Mouse (Mus musculus) CH12.LX (cell line): ENCODE measurements around the gene 1500015O10Rik. TPM values are rescaled to one million over a fixed set of nuclear protein-coding genes. Genes with fewer than 3 reads are reported as not detected.

ENCODE experiments used
- DNase-seq: peaks from one replicate; pipeline ENCODE4 v3.0.0-alpha.2; 2013; ENCODE audit errors: extremely low read depth
- H3K27ac ChIP-seq: 2 replicates; pipeline ENCODE4 v1.5.1; 2012; ENCODE audit warnings: low read depth, mild to moderate bottlenecking, control low read depth, moderate library complexity; ENCODE audit not compliant: insufficient read depth
- H3K27me3 ChIP-seq: replicated peaks from 2 replicates; pipeline ENCODE3; 2012; ENCODE audit warnings: inconsistent platforms
- H3K36me3 ChIP-seq, 2 experiments: replicated peaks in 1 of 2; 2 replicates each; pipeline versions ENCODE3 to v1.6.1; 2012; ENCODE audit warnings: inconsistent platforms in 1 of 2, low read length in 1 of 2, mild to moderate bottlenecking in 1 of 2, mixed read lengths in 1 of 2, moderate library complexity in 1 of 2; ENCODE audit not compliant: control insufficient read depth in 1 of 2, insufficient read depth in 1 of 2
- H3K4me1 ChIP-seq, 2 experiments: 2 replicates each; pipeline ENCODE4 v1.6.1; 2012; ENCODE audit warnings: inconsistent platforms in 1 of 2, moderate library complexity in 1 of 2; ENCODE audit not compliant: insufficient read depth in 2 of 2, control insufficient read depth in 1 of 2
- H3K4me2 ChIP-seq: 2 replicates; pipeline ENCODE4 v1.6.1; 2012; ENCODE audit warnings: low read depth, mild to moderate bottlenecking, control low read depth; ENCODE audit not compliant: poor library complexity, insufficient read depth, severe bottlenecking
- H3K4me3 ChIP-seq, 3 experiments: fragments of 150-350 bp in 1 of 3; sonication (generic) in 1 of 3; replicated peaks in 1 of 3; 2 replicates each; pipeline versions ENCODE3 to v1.5.1; 2011 to 2012; ENCODE audit warnings: low read depth in 2 of 3, low read length in 2 of 3, mild to moderate bottlenecking in 2 of 3, moderate library complexity in 2 of 3, control low read depth in 1 of 3, improper control_type of control experiment in 1 of 3, inconsistent platforms in 1 of 3, mixed read lengths in 1 of 3; ENCODE audit not compliant: poor library complexity in 1 of 3
- H3K79me2 ChIP-seq: replicated peaks from 2 replicates; pipeline ENCODE4 v1.6.1; 2012; ENCODE audit warnings: mild to moderate bottlenecking, moderate library complexity; ENCODE audit not compliant: control insufficient read depth, poor library complexity, insufficient read depth, severe bottlenecking; ENCODE audit errors: extremely low read depth
- H3K9ac ChIP-seq: 2 replicates; pipeline ENCODE4 v1.6.1; 2012; ENCODE audit warnings: low read depth, mild to moderate bottlenecking, control low read depth, moderate library complexity; ENCODE audit not compliant: insufficient read depth
- H3K9me3 ChIP-seq: replicated peaks from 2 replicates; pipeline ENCODE3; 2012; ENCODE audit warnings: low read length, inconsistent platforms, mixed read lengths
- BHLHE40 ChIP-seq: IDR thresholded peaks from 2 replicates; pipeline ENCODE4 v1.6.1; 2011; ENCODE audit warnings: mild to moderate bottlenecking, low read depth, low read length, improper control_type of control experiment
- CHD1 ChIP-seq: IDR thresholded peaks from 2 replicates; pipeline ENCODE4 v1.6.1; 2012; ENCODE audit warnings: low read depth, low read length, improper control_type of control experiment, inconsistent platforms
- CHD2 ChIP-seq: IDR thresholded peaks from 2 replicates; pipeline ENCODE4 v1.6.1; 2011; ENCODE audit warnings: low read length, improper control_type of control experiment
- CTCF ChIP-seq, 2 experiments: IDR thresholded peaks in 1 of 2; conservative IDR thresholded peaks in 1 of 2; 2 replicates each; pipeline ENCODE4 v1.5.1; 2011 to 2012; ENCODE audit warnings: low read depth in 2 of 2, low read length in 2 of 2, improper control_type of control experiment in 1 of 2, inconsistent platforms in 1 of 2, mild to moderate bottlenecking in 1 of 2, moderate library complexity in 1 of 2
- E2F4 ChIP-seq: IDR thresholded peaks from 2 replicates; pipeline ENCODE4 v1.6.1; 2011; ENCODE audit warnings: low read depth, low read length, improper control_type of control experiment; ENCODE audit not compliant: insufficient replicate concordance
- EP300 ChIP-seq: IDR thresholded peaks from 2 replicates; pipeline ENCODE4 v1.6.1; 2011; ENCODE audit warnings: low read length, improper control_type of control experiment
- HCFC1 ChIP-seq: IDR thresholded peaks from 2 replicates; pipeline ENCODE4 v1.6.1; 2012; ENCODE audit warnings: low read depth, mild to moderate bottlenecking, inconsistent platforms, low read length, improper control_type of control experiment
- IRF4 ChIP-seq: IDR thresholded peaks from 2 replicates; pipeline ENCODE4 v1.6.1; 2014; ENCODE audit warnings: low read depth, mild to moderate bottlenecking, inconsistent platforms, low read length, improper control_type of control experiment
- JUN ChIP-seq: IDR thresholded peaks from 2 replicates; pipeline ENCODE4 v1.6.1; 2011; ENCODE audit warnings: low read depth, mild to moderate bottlenecking, low read length, improper control_type of control experiment, moderate library complexity; ENCODE audit not compliant: insufficient read depth
- JUND ChIP-seq: conservative IDR thresholded peaks from 2 replicates; pipeline ENCODE4 v1.6.1; 2011; ENCODE audit warnings: low read depth, low read length, improper control_type of control experiment
- KAT2A ChIP-seq: IDR thresholded peaks from 2 replicates; pipeline ENCODE4 v1.6.1; 2012; ENCODE audit warnings: low read length, improper control_type of control experiment, inconsistent platforms; ENCODE audit not compliant: insufficient replicate concordance
- MAFK ChIP-seq: IDR thresholded peaks from 2 replicates; pipeline ENCODE4 v1.6.1; 2011; ENCODE audit warnings: low read length, improper control_type of control experiment; ENCODE audit not compliant: insufficient replicate concordance
- MAX ChIP-seq: IDR thresholded peaks from 2 replicates; pipeline ENCODE4 v1.6.1; 2011; ENCODE audit warnings: low read length, improper control_type of control experiment
- MEF2A ChIP-seq: IDR thresholded peaks from 2 replicates; pipeline ENCODE4 v1.6.1; 2014; ENCODE audit warnings: low read depth, mild to moderate bottlenecking, inconsistent platforms, low read length, improper control_type of control experiment, borderline replicate concordance
- NELFE ChIP-seq: IDR thresholded peaks from 2 replicates; pipeline ENCODE4 v1.6.1; 2011; ENCODE audit warnings: low read depth, low read length, improper control_type of control experiment
- NRF1 ChIP-seq: IDR thresholded peaks from 2 replicates; pipeline ENCODE4 v1.6.1; 2014; ENCODE audit warnings: low read depth, mild to moderate bottlenecking, inconsistent platforms, low read length, improper control_type of control experiment, moderate library complexity
- PAX5 ChIP-seq: IDR thresholded peaks from 2 replicates; pipeline ENCODE4 v1.6.1; 2012; ENCODE audit warnings: low read length, inconsistent platforms, mixed read lengths
- POLR2AphosphoS2 ChIP-seq: IDR thresholded peaks from 2 replicates; pipeline ENCODE4 v1.6.1; 2011; ENCODE audit warnings: low read depth, low read length, improper control_type of control experiment
- RCOR1 ChIP-seq: conservative IDR thresholded peaks from 2 replicates; pipeline ENCODE4 v1.6.1; 2012; ENCODE audit warnings: low read depth, mild to moderate bottlenecking, inconsistent platforms, low read length, improper control_type of control experiment
- SMC3 ChIP-seq: IDR thresholded peaks from 2 replicates; pipeline ENCODE4 v1.6.1; 2011; ENCODE audit warnings: low read depth, low read length, improper control_type of control experiment
- TBP ChIP-seq: conservative IDR thresholded peaks from 2 replicates; pipeline ENCODE4 v1.6.1; 2011; ENCODE audit warnings: low read depth, low read length, improper control_type of control experiment
- TCF12 ChIP-seq: IDR thresholded peaks from 2 replicates; pipeline ENCODE4 v1.6.1; 2014; ENCODE audit warnings: low read depth, mild to moderate bottlenecking, inconsistent platforms, low read length, improper control_type of control experiment
- USF1 ChIP-seq: IDR thresholded peaks from 2 replicates; pipeline ENCODE4 v1.6.1; 2014; ENCODE audit warnings: low read depth, mild to moderate bottlenecking, inconsistent platforms, low read length, improper control_type of control experiment
- ZC3H11A ChIP-seq: IDR thresholded peaks from 2 replicates; pipeline ENCODE4 v1.6.1; 2012; ENCODE audit warnings: low read depth, mild to moderate bottlenecking, inconsistent platforms, low read length, improper control_type of control experiment
- ZKSCAN1 ChIP-seq: IDR thresholded peaks from 2 replicates; pipeline ENCODE4 v1.6.1; 2012; ENCODE audit warnings: low read depth, inconsistent platforms, low read length, improper control_type of control experiment, borderline replicate concordance
- ZNF384 ChIP-seq: IDR thresholded peaks from 2 replicates; pipeline ENCODE4 v1.6.1; 2012; ENCODE audit warnings: low read depth, low read length, improper control_type of control experiment, inconsistent platforms
- dilution Hi-C: fragments of 300-500 bp; cut with MboI; formaldehyde crosslinking; loops from 2 replicates; pipeline ENCODE4 v1.14.3; 2020; ENCODE audit warnings: low sequenced_read_pairs; ENCODE audit not compliant: extremely low pct_unique_long_range_greater_than_20kb, extremely low pct_ligation_motif_present
- in situ Hi-C: fragments of 300-500 bp; cut with MboI; formaldehyde crosslinking; loops from 3 replicates; pipeline ENCODE4 v1.14.3; 2019; ENCODE audit warnings: low sequenced_read_pairs, low pct_ligation_motif_present, low pct_unique_long_range_greater_than_20kb, mixed read lengths
- polyA plus RNA-seq: library from polyadenylated mRNA; unstranded; fragments of >175 nt; gene quantifications from 2 replicates; pipeline ENCODE4 v1.2.1, GENCODE M21; 2012; ENCODE audit warnings: low read depth; ENCODE audit not compliant: insufficient read length
- total RNA-seq, 2 experiments: library from RNA; depleted of rRNA; stranded (reverse); fragments of 300-350 nt in 1 of 2; fragments of >200 nt in 1 of 2; gene quantifications; 2 replicates each; pipeline ENCODE4 v1.2.3; 2012 to 2014

The 1500015O10Rik gene
- total and polyA plus RNA-seq, 3 experiments: not detected

DNA sequence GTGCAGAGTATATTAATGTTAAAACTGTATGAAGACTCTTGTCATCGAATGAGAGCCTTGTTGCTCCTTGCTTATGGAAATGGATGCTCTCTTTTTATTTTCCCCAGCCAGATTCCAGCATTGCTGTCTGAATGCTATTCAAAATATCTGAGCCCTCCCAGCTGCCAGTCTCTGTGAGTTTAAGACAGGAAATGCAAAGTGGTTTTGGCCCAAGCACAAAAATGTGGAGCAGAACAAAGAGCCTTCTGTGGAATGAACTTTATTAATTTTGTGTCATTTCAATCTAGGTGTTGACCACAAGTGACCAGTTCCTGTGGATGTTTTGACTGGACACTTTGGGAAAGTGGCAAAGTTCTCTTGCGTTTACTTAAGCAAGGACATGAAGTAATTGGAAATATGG lies 15.6 kb upstream of the 1500015O10Rik start:
- no peak overlapping the region for H3K27ac ChIP-seq
- H3K36me3 ChIP-seq: no peaks in the 10 kb centered on the region
- no peak overlapping the region for H3K9ac ChIP-seq
- H3K79me2 ChIP-seq: no peaks in the 10 kb centered on the region
- no peaks in the 10 kb centered on the region for H3K9me3 ChIP-seq
- DNase-seq: no peak
- in situ Hi-C loops: no loop called here
- no peaks in the 10 kb centered on the region for H3K4me1 ChIP-seq
- no peak overlapping the region for H3K4me2 ChIP-seq
- no peaks in the 10 kb centered on the region for H3K27me3 ChIP-seq
- TF ChIP-seq ZC3H11A (no peak), CHD1 (no peak), SMC3 (no peak), PAX5 (no peak), TBP (no peak), IRF4 (no peak), MAFK (no peak), USF1 (no peak), NRF1 (no peak), CHD2 (no peak), MAX (no peak), JUND (no peak), ZNF384 (no peak), E2F4 (no peak), HCFC1 (no peak), KAT2A (no peak), NELFE (no peak), CTCF (conservative IDR thresholded peaks at IDR 0.05 in 1 of 2, IDR thresholded peaks at IDR 0.05 in 1 of 2; ENCODE audit: low read depth in 2 of 2, low read length in 2 of 2) (no peak), BHLHE40 (no peak), TCF12 (no peak)
- TF ChIP-seq, all 38 proteins: peak for 0
- dilution Hi-C loops: no loop called here
- no peak overlapping the region for H3K4me3 ChIP-seq

DNA sequence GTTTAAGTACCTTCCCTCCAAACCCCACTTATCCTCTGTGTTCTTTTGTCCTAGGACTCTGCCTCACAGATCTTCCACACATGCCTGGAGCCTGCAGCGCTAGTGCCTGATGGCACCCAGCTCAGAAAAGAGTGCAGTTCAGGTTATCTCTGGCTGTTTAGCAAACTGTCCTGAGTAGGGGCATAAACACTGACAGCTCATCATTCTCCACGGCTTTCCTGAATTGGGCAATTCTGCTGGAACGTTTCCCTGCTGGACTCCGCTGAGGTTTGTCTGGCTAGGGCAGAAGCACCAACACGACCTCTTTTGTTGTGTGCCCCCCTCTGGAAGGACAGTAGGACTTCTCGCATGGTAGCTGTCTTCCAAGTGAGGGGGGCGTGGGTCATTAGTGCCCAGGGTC lies 12.4 kb upstream of the 1500015O10Rik start:
- in situ Hi-C loops (no loop called here), dilution Hi-C loops (no loop called here)

More for the DNA sequence above, 12.4 kb upstream of the 1500015O10Rik start:
- TF ChIP-seq PAX5 (no peak), MAX (no peak), TCF12 (no peak), EP300 (no peak), JUN (no peak), ZKSCAN1 (no peak), RCOR1 (no peak), IRF4 (no peak), MEF2A (no peak), POLR2AphosphoS2 (no peak)
- Histone ChIP-seq H3K27ac (no peak overlapping the region), H3K4me3 (no peak overlapping the region), H3K4me2 (no peak overlapping the region), H3K27me3 (no peaks in the 10 kb centered on the region), H3K4me1 (no peaks in the 10 kb centered on the region), H3K36me3 (no peaks in the 10 kb centered on the region), H3K9me3 (peaks cover 2% of the 10 kb centered on the region), H3K79me2 (no peaks in the 10 kb centered on the region), H3K9ac (no peak overlapping the region)
- no peak for DNase-seq
